Mouse (Mus musculus): ENCODE measurements around the gene Cdkn2d.

The Cdkn2d gene

DNA sequence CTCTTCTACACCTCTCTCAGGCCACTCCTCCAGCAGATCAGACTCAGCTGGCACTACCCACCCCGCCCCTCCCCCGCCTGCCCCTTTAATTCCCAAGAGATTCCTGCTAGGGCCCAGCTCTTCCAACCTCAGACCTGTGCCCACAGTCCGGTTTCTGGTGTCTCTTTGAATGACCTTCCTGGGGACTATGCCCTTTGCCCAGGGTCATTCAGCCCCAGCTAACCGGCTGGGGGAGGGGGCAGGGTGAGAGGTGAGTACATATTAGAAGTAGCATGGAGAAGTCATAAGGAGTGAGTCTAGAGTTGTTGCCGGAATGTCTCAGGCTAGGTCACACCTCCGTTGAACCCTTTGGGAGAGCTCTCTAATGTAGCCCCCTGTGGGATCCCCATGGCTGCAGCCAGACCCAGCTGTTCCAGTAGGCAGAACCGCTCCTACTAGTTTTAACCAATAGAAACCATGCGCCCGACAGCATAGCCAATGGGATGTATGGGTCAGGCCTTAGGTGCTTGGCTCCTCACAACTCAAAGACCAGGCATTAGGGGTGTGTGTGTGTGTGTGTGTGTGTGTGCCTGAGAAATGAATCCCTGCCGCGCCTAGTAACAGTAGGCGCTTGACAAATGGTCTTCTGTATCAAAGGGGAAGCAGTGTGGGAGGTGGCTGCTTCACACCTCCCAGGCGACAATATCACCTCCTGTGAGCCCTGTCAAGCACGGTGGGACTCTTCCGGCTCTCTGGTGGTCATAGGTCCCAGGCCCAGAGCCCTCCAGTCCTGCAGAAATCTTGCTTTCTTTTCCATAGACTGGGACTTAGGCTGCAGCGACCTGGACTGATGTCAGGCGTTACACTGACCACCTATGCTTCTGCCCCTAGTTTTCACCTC, 41.3 kb downstream of the Cdkn2d start:
- in situ Hi-C loops (cut with MboI; ENCODE audit: low sequenced_read_pairs), result no loop called here

DNA sequence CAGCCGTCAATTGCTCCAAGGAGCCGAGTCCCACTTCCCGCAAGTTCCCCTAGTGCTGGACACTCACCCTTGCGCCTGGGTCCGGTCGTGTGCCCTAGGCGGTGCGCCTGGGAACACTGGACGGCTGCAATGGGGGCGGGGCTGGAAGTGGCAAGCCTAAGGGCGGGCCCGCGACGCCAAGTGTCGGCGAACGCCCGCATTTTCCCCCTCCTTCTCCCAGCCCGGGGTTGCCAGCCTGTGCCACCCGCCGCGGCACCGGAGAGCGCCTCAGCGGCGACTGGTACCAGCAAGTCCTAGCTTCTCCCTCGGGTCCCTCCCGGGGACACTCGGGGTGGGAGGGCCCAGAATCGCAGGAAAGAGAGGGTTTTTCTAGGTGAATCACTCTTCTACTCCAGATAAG, 42.9 kb downstream of the Cdkn2d start, which contains the start of gene S1pr5:
TSS of gene S1pr5 (minus strand) at position 118 of the 400 bp plus-strand sequence.
- in situ Hi-C loops (cut with MboI; ENCODE audit: low sequenced_read_pairs), result no loop called here

DNA sequence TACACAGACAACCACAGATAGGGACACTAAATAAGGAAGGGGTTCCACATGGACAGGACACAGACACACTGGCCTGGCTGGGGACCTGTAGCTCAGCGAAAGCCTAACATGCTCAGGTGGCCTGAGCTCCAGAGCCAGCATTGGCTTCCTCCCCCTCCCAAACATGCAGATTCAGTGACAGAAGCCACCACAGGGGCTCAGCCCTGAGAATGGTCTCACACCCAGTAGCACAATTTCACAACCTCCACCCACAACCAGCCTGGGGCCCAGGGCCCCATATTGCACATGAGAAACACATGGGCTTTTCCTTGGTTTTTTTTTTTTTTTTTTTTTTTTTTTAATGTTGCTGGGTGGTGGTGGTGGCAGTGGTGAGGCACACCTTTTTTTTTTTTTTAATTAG, 44.9 kb downstream of the Cdkn2d start:
- in situ Hi-C loops (cut with MboI; ENCODE audit: low sequenced_read_pairs), result no loop called here

DNA sequence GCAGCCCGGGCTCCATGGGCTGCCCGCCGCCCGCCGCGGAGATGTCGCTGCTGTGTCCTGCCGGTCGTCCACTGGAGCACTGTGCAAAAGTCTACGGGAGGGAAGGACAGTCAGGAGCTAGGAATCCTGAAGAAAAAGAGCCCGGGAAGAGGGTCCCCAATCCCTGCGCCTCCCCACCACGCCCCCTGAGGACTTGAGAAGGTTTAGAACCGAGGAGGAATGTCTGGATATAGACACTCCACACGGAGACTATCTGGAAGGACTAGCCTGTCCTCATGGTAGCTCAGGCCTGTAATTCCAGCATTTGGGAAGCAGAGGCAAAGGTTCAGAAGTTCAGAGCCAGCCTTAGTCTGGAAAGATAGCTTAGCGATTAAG, 46.1 kb downstream of the Cdkn2d start:
- in situ Hi-C loops (cut with MboI; ENCODE audit: low sequenced_read_pairs), result no loop called here

DNA sequence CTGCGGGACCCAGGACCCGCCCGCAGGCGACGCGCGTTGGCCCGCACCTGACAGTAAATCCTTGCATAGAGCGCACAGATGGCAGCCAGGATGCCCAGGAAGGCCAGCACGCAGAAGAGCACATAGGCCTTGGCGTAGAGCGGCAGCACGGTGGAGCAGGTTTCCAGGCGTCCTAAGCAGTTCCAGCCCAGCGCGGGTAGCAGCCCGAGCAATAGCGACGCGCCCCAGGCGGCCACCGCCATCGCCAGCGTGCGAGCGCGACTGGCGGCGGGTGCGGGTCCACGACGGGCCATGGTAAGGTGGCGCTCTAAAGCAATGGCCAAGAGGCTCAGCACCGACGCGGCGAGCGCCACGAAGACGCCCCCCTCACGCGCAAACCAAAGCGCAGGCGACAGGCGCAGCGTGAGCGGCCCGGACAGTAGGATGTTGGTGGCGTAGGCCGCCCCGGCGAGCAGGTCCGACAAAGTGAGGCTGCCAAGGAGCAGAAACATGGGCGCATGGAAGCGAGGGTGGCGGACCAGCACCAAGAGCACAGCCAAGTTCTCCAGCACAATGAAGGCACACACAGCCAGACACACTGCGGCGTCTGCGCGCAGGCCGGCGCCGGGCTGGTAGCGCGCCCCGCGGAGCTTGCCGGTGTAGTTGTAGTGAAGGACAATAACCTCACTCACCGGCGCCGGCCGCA, 46.6 kb downstream of the Cdkn2d start:
- in situ Hi-C loops (cut with MboI; ENCODE audit: low sequenced_read_pairs), result no loop called here

DNA sequence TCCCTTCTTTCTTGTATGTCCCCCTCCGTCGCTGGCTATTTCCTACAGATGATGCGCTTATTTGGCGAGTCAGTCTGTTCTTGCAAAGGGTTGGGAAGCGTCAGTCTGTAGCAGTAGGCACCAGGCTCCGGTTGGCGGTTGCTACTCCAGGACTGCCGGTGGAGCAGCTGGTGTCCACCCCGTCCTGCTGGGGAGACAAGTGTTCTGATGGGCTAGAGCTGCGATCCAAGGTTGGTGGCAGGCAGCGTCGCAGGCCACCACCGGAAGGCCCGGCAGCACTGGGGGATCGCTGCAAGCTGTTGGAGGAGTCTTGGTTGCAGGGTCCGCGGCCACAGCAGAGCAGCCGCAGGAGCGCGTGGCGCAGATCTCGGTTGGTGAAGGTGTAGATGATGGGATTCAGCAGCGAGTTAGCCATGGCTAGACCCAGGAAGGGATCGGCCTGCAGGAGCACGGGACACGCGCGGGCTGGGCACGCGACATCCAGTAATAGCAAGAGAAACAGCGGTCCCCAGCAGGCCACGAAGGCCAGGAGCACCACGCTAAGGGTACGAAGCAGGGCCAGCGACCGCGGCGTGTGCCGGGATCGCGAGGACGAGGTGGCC, 47.3 kb downstream of the Cdkn2d start:
- in situ Hi-C loops (cut with MboI; ENCODE audit: low sequenced_read_pairs), result no loop called here

DNA sequence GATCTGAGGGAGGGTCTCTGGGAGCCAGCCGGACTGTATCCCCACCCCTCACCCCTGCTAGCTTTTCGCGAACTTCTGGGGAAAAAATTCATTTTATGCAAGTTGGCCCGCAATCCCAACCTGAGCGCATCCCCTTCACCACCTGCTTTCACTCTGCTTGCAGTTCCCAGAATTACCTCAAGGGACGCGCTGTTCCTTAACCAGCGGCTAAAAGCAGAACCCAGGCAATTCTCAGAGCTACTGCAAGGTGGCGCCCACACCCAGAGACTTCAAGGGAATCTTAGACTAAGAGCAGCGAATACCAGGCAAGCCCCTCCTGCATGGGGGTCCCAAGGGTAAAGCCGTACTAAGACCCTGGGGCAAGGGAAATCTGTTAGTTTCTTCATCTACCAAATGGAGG, 49.9 kb downstream of the Cdkn2d start:
- in situ Hi-C loops (cut with MboI; ENCODE audit: low sequenced_read_pairs), result no loop called here

DNA sequence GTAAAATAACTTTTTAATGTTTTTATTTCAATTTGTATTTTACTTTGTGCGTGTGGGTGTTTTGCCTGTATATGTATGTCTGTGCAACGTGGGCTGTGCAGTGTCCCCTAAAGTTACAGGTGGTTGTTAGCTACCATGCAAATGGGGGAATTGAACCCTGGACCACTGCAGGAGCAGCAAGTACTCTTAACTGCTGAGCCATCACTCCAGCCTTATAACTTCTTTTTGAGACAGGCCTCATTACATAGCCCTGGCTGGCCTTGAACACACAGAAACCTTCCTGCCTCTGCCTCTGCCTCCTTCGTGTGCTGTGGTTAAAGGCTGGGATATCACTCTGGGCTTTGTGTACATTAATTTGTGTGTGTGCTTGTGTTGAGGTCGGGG, 51.8 kb downstream of the Cdkn2d start:
- in situ Hi-C loops (cut with MboI; ENCODE audit: low sequenced_read_pairs), result no loop called here

DNA sequence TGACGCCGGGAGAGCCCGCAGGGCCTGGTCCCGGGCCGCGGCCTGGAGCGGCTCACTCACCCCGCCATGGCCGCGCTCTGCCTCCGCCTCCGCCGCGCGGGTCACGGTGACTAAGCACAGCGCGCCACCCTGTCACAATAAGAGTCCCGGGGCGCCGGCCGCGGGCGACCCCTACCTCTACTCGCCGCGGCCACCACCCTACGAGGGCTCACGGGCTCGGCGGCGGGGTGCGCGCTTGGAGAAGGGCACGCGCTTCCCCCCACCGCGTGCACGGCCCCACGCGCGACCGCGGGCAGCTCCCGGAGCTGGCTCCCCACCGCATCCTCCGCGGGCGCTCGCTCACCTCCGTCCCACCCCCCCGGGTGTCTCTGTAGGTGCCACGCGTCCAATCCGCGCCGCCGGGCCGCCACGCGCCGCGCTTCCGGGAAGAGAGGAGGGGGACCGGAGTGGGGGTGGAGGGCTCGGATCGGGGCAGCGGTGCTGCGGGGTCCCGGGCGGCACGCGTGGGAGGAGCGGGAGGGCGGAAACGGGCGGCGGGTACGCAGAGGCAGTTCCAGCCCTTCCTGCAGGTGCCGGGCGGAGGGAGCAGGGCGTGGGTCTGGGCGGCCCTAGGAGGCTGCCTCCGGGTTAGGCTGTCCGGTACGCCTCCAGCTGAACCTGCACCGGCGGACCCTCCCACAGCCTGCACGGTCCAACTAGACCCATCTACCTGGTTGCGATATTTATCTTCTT, 52.3 kb downstream of the Cdkn2d start, which contains the start of gene Keap1:
TSS of gene Keap1 (minus strand) at position 629 of the 732 bp plus-strand sequence.
- in situ Hi-C loops (cut with MboI; ENCODE audit: low sequenced_read_pairs), result no loop called here

All from CH12F3 (cell line).